Mouse (Mus musculus) hindbrain, embryonic 13.5 days (tissue): Measurements from ENCODE around the gene Efcab12. TPM values are rescaled to one million over a fixed set of nuclear protein-coding genes. Genes with fewer than 3 reads are reported as not detected.

ENCODE experiments used
- ATAC-seq: fragments of 200-750 bp; cut with Nextera tagmentation; 2 replicates; pipeline ENCODE4 v1.8.0; 2017; ENCODE audit warnings: moderate TSS enrichment; ENCODE audit not compliant: low FRiP score
- H3K27ac ChIP-seq: fragments of 300-500 bp; sonication (generic); 2 replicates; pipeline ENCODE4 v1.5.1; 2015; ENCODE audit warnings: inconsistent platforms, mild to moderate bottlenecking, moderate library complexity
- H3K27me3 ChIP-seq: fragments of 300-500 bp; sonication (generic); 2 replicates; pipeline ENCODE4 v1.6.1; 2015; ENCODE audit warnings: mild to moderate bottlenecking, inconsistent platforms
- H3K36me3 ChIP-seq: fragments of 300-500 bp; sonication (generic); 2 replicates; pipeline ENCODE4 v1.6.1; 2015; ENCODE audit warnings: mild to moderate bottlenecking, inconsistent platforms
- H3K4me1 ChIP-seq: fragments of 300-500 bp; sonication (generic); replicated peaks from 2 replicates; pipeline ENCODE4 v1.6.1; 2015; ENCODE audit warnings: inconsistent platforms
- H3K4me2 ChIP-seq: fragments of 300-500 bp; sonication (generic); 2 replicates; pipeline ENCODE4 v1.6.1; 2015; ENCODE audit warnings: inconsistent platforms, mild to moderate bottlenecking, moderate library complexity
- H3K4me3 ChIP-seq: fragments of 300-500 bp; sonication (generic); 2 replicates; pipeline ENCODE4 v1.5.1; 2015; ENCODE audit warnings: mild to moderate bottlenecking, inconsistent platforms
- H3K9ac ChIP-seq: fragments of 300-500 bp; sonication (generic); 2 replicates; pipeline ENCODE4 v1.6.1; 2015; ENCODE audit warnings: mild to moderate bottlenecking, inconsistent platforms
- H3K9me3 ChIP-seq: fragments of 300-500 bp; sonication (generic); 2 replicates; pipeline ENCODE4 v1.6.1; 2016; ENCODE audit warnings: inconsistent platforms
- WGBS: fragments of 180-500 bp; shearing (Covaris S2); methylation state at CpG from one replicate; pipeline ENCODE4 v1.1.7; 2015; 5-methylcytosine and 5-hydroxymethylcytosine counted together
- microRNA-seq: library from miRNA; unstranded; fragments of <30 nt; microRNA quantifications from one replicate; pipeline ENCODE4, GENCODE M21; 2016
- polyA plus RNA-seq: library from polyadenylated mRNA; unstranded; fragments of >200 nt; fragmentation: Nextera tagmentation; extraction: Ambion mirVana; gene quantifications from 2 replicates; pipeline ENCODE4 v1.2.1, GENCODE M21; 2015

The Efcab12 gene
- polyA plus RNA-seq, 1 experiment from 2014 or later, result 3.0 TPM

DNA sequence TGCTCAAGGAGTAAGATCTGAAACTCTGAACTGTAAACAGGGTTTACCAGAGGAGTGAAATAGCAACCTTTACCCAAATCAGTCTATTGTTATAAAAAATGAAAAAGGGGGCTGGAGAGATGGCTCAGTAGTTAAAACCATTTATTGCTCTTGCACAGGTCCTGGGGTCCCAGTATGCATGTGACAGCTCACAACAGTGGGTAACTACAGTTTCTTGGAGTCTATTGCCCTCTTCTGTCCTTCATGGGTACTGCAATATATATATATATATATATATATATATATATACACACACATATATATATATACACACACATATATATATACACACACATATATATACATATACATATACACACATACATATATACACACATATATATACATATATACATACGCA lies 65.6 kb downstream of the Efcab12 start:
- H3K27ac ChIP-seq, result no peak overlapping the region
- no peak overlapping the region for H3K4me3 ChIP-seq
- no peaks in the 10 kb centered on the region for H3K36me3 ChIP-seq
- H3K4me2 ChIP-seq, result no peak overlapping the region
- ATAC-seq, result no peak
- H3K4me1 ChIP-seq, result peaks cover 27% of the 10 kb centered on the region
- 88% methylated on average over 1 of the region's 1 CpGs for WGBS
- no peaks in the 10 kb centered on the region for H3K27me3 ChIP-seq
- H3K9ac ChIP-seq, result no peak overlapping the region
- no peaks in the 10 kb centered on the region for H3K9me3 ChIP-seq

DNA sequence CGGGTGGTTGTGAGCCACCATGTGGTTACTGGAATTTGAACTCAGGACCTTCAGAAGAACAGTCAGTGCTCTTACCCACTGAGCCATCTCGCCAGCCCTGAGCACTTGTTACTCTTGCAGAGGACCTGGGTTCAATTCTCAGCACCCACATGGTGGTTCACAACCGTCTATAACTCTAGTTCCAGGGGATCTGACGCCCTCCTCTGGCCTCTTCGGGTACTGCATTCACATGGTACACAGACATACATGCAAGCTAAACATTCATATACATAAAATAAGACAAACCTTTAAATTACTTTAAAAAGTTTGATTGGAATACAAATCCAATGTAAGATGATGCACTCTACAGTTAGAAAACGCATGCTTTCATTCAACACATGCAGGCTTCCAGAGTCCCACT lies 66.0 kb downstream of the Efcab12 start:
- no peak overlapping the region for H3K4me3 ChIP-seq
- WGBS, result 81% methylated on average over 6 of the region's 6 CpGs
- H3K27me3 ChIP-seq, result no peaks in the 10 kb centered on the region
- H3K27ac ChIP-seq, result no peak overlapping the region
- no peak overlapping the region for H3K4me2 ChIP-seq
- H3K9me3 ChIP-seq, result no peaks in the 10 kb centered on the region
- ATAC-seq, result no peak
- H3K9ac ChIP-seq, result no peak overlapping the region
- peaks cover 25% of the 10 kb centered on the region for H3K4me1 ChIP-seq
- H3K36me3 ChIP-seq, result no peaks in the 10 kb centered on the region

DNA sequence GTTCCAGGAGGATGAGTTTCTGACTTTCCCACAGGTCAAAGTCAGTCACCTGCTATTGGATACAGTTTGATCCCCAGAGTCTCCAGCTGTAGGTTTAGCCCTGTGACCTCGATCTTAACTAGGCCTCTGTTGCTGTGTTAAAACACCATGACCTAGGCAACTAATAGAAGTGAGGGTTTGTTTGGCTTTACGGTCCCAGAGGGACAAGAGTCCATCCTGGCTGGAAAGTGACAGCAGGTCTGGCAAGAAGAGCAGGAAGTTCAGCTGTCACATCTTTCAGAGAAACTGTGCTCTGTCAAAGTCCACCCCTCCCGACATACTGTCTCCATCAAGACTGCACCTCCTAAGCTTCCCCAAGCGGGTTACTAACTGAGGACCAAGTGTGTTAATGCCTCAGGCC lies 67.4 kb downstream of the Efcab12 start:
- ATAC-seq, result no peak
- Histone ChIP-seq H3K9me3 (no peaks in the 10 kb centered on the region), H3K4me3 (no peak overlapping the region), H3K36me3 (no peaks in the 10 kb centered on the region), H3K27me3 (no peaks in the 10 kb centered on the region), H3K4me1 (peaks cover 12% of the 10 kb centered on the region), H3K27ac (no peak overlapping the region), H3K9ac (no peak overlapping the region), H3K4me2 (no peak overlapping the region)
- WGBS, result 83% methylated on average over 4 of the region's 4 CpGs

DNA sequence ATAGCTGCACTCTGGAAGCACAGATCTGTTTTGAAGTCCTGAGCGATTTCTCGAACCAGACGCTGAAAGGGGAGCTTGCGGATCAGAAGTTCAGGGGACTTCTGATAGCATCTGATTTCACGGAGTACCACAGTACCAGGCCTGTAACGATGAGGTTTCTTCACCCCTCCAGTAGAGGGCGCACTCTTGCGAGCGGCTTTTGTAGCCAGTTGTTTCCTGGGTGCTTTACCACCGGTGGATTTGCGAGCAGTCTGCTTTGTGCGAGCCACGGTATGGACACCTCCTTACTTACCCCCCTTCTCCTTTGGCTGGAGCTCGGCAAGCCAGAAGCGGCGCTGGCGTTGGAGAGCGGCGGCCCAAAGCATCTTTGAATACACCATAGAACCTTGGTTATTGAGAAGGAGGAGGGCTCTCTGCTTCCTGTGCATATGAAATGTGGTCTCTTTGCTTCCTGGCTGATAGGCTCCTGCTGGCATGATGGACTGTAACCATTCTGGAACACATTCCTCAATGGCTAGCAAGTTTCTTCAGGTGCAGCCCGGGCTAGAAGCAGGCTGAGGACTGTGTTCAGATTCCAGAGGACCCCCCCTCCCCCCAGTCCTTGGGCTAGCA lies 68.0 kb downstream of the Efcab12 start:
- no peak overlapping the region for H3K4me2 ChIP-seq
- ATAC-seq, result no peak
- no peaks in the 10 kb centered on the region for H3K27me3 ChIP-seq
- H3K9me3 ChIP-seq, result no peaks in the 10 kb centered on the region
- no peak overlapping the region for H3K27ac ChIP-seq
- no peak overlapping the region for H3K4me3 ChIP-seq
- H3K36me3 ChIP-seq, result no peaks in the 10 kb centered on the region
- peaks cover 5% of the 10 kb centered on the region for H3K4me1 ChIP-seq
- 84% methylated on average over 20 of the region's 20 CpGs for WGBS
- no peak overlapping the region for H3K9ac ChIP-seq

DNA sequence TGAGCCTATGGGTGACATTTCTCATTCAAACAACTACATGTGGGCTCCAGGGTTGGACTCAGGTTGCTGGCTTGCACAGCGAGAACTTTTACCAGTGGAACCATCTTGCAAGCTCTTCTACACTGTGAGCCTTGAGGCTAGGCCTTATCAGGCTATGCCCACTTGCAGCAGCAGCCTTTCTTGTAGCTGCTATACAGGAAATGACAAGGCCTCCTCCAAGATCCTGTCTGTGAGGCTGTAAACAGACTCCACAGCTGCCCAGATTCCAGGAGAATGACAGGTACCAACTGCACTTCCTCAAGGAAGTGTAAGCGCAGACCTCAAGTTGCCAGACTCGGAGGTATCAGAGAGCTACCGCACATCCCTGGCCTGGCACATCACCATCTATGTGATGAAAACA lies 70.0 kb downstream of the Efcab12 start:
- Histone ChIP-seq H3K9ac (no peak overlapping the region), H3K4me3 (no peak overlapping the region), H3K36me3 (no peaks in the 10 kb centered on the region), H3K27me3 (no peaks in the 10 kb centered on the region), H3K4me2 (no peak overlapping the region), H3K9me3 (no peaks in the 10 kb centered on the region), H3K27ac (no peak overlapping the region), H3K4me1 (peaks cover 10% of the 10 kb centered on the region)
- 89% methylated on average over 4 of the region's 4 CpGs for WGBS
- no peak for ATAC-seq

DNA sequence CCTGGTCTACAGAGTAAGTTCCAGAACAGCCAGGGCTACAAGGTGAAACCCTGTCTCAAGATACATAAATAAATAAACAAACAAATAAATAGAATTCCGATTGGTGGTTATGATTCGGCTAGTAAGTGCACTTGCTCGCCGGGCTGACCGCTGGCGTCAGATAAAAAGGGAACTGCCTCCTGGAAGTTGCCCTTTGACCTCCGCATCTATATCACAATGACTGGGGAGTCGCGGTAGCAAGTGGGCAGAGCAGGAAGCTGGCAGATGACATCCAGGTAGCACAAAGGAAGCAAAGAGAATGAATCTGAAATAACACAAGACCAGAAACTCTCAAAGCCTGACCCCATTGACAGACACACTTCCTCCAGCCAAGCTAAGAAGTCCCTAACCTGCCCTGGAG lies 70.9 kb downstream of the Efcab12 start:
- WGBS, result 29% methylated on average over 9 of the region's 9 CpGs

DNA sequence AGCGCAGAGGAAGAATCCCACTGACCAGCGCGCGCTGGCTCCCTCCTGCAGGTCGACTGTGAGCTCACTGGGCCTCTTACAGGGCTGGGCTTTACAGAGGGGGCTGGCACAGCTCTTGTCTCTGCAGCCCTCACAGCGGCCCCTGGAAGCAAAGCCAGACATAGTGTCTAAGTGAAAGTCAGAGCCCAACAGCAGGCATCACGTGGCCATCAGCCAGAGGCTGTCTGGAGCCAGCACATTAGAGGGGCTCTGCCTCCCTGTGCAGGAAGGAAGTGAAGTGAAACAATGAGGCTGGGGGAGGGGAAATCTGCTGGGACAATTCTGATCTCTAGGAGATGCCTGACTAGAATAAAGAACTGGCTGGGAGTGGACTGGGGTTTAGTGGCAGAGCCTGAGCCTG lies 74.0 kb downstream of the Efcab12 start:
- Histone ChIP-seq H3K36me3 (no peaks in the 10 kb centered on the region), H3K4me2 (0 out of 2 replicates have a peak overlapping the region, but pooled peaks have one; percentile 1), H3K9me3 (no peaks in the 10 kb centered on the region), H3K4me1 (peaks cover 21% of the 10 kb centered on the region), H3K27ac (peak overlapping the region; percentile 86), H3K4me3 (no peak overlapping the region), H3K9ac (no peak overlapping the region), H3K27me3 (no peaks in the 10 kb centered on the region)
- WGBS, result 5% methylated on average over 7 of the region's 7 CpGs
- peak; percentile 91 for ATAC-seq

More for the DNA sequence above, 70.9 kb downstream of the Efcab12 start:
- no peak overlapping the region for H3K27ac ChIP-seq
- no peaks in the 10 kb centered on the region for H3K27me3 ChIP-seq
- peaks cover 13% of the 10 kb centered on the region for H3K4me1 ChIP-seq
- H3K4me3 ChIP-seq, result no peak overlapping the region
- H3K36me3 ChIP-seq, result no peaks in the 10 kb centered on the region
- no peaks in the 10 kb centered on the region for H3K9me3 ChIP-seq
- ATAC-seq, result no peak
- H3K4me2 ChIP-seq, result no peak overlapping the region
- no peak overlapping the region for H3K9ac ChIP-seq

DNA sequence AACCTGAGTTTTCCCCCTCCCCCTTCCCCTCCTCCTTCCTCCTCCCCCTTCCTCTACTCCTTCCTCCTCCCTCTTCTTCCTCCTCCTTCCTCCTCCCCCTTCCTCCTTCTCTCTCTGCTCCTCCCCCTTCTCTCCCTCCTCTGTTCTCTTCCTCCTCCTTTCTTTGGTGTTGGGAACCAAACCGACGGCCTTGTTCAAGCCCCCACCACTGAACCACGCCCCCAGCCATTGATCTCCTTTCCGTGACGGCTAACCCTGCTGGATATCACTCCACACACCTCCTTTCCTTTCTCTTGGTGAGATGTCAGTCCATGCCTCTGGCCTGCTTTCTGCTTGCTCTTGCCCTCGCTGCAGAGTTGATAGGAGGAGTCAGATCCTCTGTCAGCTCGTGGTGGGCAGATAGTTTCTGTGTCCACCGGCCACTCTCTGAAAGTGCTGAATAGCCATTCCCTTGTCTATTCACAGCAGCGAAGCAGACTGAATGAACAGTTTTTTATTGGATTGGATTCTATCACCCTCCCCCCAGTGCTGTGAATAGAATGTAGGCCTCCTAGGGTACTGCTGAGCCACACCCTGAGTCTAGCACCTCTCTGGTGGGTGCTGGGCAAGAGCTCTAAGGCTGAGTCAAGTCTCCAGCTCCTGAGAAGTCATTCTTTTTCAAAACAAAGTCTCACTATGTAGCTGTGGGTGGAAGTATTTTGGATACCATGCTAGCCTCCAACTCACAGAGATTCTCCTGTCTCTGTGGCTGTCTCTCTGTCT lies 76.0 kb downstream of the Efcab12 start, which contains the start of gene Tmem40:
Gene Tmem40 (minus strand): TSS at position 416 of the 762 bp plus-strand sequence.
- H3K27ac ChIP-seq, result peak within 1 kb of the TSS; percentile 86
- H3K4me3 ChIP-seq, result no peak within 1 kb of the TSS
- WGBS, result 2% methylated on average over 9 of the region's 9 CpGs
- ATAC-seq, result no peak
- H3K9me3 ChIP-seq, result no peaks in the 10 kb centered on the region
- peaks cover 21% of the 10 kb centered on the region for H3K4me1 ChIP-seq
- H3K4me2 ChIP-seq, result peak within 1 kb of the TSS; percentile 17; the same call in 1 of the 2 replicates
- H3K9ac ChIP-seq, result no peak within 1 kb of the TSS
- no peaks in the 10 kb centered on the region for H3K27me3 ChIP-seq
- no peaks in the 10 kb centered on the region for H3K36me3 ChIP-seq

DNA sequence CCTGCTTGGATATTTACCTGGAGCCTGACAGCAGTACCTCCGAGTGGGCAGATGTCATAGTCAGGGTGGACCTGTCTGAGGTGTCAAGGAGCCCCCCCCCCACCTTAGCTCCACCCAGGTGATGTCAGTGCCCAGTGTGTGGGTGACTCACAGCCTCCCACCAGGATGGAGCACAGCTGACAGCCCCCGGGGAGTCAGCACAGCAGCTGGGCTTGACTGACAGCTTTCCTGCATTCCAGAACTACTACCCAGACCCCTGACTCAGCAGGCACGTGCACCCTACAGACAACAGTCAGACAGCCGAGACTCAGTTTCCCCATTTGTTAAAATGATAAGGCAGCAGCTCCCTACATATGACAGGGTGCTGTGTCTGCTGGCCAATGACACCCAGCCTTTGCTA lies 77.2 kb downstream of the Efcab12 start:
- ATAC-seq, result no peak
- Histone ChIP-seq H3K4me1 (peaks cover 21% of the 10 kb centered on the region), H3K4me3 (no peak overlapping the region), H3K9ac (no peak overlapping the region), H3K4me2 (no peak overlapping the region), H3K27ac (no peak overlapping the region), H3K27me3 (no peaks in the 10 kb centered on the region), H3K36me3 (no peaks in the 10 kb centered on the region), H3K9me3 (no peaks in the 10 kb centered on the region)
- 60% methylated on average over 4 of the region's 4 CpGs for WGBS

Small RNA genes within 50 kb of the gene (microRNA-seq; reads per million reads assigned to microRNA genes)
- not detected for gene Mir7660

Other genes with a start within 250 kb of the Efcab12 start
- gene Mkrn2os, start 245.8 kb downstream of the Efcab12 start, polyA plus RNA-seq, result 0.26 and 0.63 TPM in 2 replicates
- 30.2 and 36.7 TPM in 2 replicates for gene Mkrn2, start 236.5 kb downstream of the Efcab12 start, polyA plus RNA-seq
- gene Raf1, start 161.8 kb downstream of the Efcab12 start, polyA plus RNA-seq, result 147 and 149 TPM in 2 replicates
- gene Tmem40, start 76.0 kb downstream of the Efcab12 start, polyA plus RNA-seq, result 1.6 and 1.7 TPM in 2 replicates
- 14.8 and 15.0 TPM in 2 replicates for gene Cand2, start 63.9 kb downstream of the Efcab12 start, polyA plus RNA-seq
- 1,291 and 1,358 TPM in 2 replicates for gene Rpl32, start 29.7 kb downstream of the Efcab12 start, polyA plus RNA-seq
- gene Mbd4, start 15.0 kb upstream of the Efcab12 start, polyA plus RNA-seq, result 10.7 and 13.3 TPM in 2 replicates
- 25.3 and 27.7 TPM in 2 replicates for gene Ift122, start 15.1 kb upstream of the Efcab12 start, polyA plus RNA-seq
- 0.21 and 0.58 TPM in 2 replicates for gene Rho, start 93.3 kb upstream of the Efcab12 start, polyA plus RNA-seq
- not detected in 2 replicates for gene H1foo, start 106.5 kb upstream of the Efcab12 start, polyA plus RNA-seq
- gene Plxnd1, start 156.6 kb upstream of the Efcab12 start, polyA plus RNA-seq, result 9.1 and 11.3 TPM in 2 replicates